Mouse (Mus musculus) liver, adult 2 months (tissue): ENCODE measurements around the gene Prdm16.

Experiments
- CTCF ChIP-seq: fragments of 200-500 bp; IDR thresholded peaks from 2 replicates; pipeline ENCODE4 v1.5.1; 2011; ENCODE audit warnings: low read depth, low read length, control low read depth
- POLR2A ChIP-seq: fragments of 200-500 bp; IDR thresholded peaks from 2 replicates; pipeline ENCODE4 v1.6.1; 2011; ENCODE audit warnings: low read length, control low read depth; ENCODE audit not compliant: insufficient read depth; ENCODE audit errors: extremely low read depth

DNA sequence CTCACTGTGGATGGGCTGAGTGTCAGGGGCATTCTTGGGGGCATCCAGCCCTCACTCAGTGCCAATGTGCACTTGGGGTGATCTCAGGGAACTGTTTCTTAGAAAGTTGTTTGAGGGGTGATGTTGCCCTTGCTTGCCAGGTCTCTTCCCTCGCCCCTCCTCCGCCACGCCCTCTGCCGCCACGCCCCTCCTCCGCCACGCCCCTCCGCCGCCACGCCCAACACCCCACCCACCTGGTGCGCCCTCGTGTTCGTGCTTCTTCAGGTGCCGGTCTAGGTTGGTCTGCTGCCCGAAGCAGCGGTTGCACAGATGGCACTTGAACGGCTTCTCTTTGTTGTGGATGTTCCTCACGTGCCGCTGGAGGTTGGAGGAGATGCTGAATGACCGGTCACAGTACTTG lies 308.2 kb downstream of the Prdm16 start:
- no peak for TF ChIP-seq POLR2A
- no peak for TF ChIP-seq CTCF
